Mouse (Mus musculus): ENCODE measurements at regions not wholly inside any gene's neighbourhood (a gene's known extent, or its start where the extent isn't known, plus 50 kb on each side); places are given as distances from the start of the nearest gene placed in this dataset.

DNA sequence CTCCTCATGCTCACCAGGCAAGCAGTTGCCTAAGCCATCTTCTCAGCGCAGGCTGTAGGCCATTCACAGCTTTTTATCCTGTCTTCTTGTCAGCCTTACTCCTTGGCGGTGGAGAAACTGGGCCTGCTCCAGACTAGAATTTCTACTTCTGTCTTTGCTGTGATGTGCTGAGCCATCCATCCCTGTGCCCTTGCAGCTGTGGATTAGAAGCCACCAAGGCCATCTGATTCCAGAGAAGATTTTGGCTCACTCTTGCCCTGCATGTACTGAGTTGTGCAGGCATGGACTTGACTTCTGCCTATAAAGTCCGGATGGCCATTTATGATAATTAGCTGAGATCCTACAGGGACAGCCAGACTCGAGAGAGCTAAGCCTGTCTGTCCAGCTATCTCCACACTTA is 133.4 kb upstream of the Gli2 start:
- DNase-seq: no peak

DNA sequence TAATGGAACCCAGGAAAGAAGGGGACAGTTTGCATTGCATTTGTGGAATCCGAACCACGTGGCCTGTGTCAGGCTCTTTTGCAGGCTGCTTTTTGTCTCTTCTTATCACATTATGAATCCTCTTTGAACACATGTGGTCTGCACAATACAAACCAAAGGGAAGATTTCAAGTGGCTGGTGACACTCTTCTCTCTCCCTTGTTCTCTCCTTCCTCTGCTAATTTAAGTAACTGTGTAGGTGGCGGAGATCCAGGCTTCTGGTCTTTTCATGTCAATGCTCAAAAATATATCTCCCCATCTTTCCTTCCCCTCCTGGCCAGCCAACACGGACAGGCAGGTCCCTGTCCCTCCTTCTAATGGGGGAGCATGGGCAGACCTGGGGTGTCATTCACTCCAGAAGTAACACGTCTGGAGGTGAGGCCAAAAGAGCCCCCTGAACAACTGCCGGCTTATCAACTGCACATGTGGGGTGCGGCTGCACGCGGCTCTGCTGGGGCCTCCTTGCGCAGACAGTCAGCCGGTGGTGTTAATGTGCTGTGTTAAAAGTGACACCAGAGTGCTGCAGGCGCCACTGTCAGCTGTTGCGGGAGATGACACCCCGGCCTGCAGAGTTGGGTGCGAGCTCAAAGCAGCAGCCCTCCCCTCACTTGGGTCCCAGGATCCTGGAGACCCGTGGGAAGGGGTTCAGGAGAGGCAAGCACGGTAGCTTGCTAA is 130.3 kb upstream of the Gli2 start:
- no peak for DNase-seq

- DNase-seq: no peak
Observed at GRCm38 (mm10) chr1:119173030-119173756, 119.8 kb upstream of the Gli2 start.

DNA sequence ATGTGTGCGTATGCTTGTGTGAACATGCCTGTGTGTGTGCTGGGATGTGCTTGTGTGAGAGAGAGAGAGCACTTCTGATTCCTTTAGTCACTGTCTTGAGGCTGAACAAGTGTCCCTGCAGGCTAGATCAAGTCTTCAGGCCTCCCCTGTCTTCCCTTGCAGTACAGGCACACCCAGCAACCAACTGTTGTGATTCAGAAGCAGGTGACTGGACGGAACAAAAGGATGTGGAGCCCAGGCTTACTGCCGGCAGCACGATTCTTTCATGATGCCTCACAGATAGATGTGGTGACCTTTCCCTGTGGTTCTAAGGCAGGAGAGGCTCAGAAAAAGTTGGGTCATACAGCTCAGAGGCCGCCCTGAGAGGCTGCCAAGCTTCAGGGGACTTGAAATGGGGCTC is 114.0 kb upstream of the Gli2 start:
- no peak for DNase-seq

DNA sequence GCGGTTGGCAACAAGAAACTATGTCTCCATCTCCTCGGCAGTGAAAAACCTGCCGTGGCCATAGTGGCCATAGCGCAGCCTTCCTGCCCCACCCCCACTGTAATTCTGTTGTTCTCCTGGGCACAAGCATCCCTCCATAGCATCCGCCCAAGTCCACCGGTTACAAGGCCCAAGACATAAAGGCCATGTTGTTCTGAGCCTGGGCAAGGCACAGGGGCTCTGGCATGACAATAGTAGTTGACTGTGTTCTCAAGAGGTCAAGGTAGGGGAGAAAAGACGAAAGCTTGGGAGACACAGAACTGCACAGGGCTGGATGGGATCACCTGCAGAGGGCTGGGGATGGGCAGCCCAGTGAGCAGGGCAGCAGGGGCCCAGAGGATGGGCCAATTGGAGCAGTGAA is 112.9 kb upstream of the Gli2 start:
- DNase-seq: no peak

GRCm38 (mm10) chr1:119164811-119165210 is 111.4 kb upstream of the Gli2 start:
- no peak for DNase-seq

DNA sequence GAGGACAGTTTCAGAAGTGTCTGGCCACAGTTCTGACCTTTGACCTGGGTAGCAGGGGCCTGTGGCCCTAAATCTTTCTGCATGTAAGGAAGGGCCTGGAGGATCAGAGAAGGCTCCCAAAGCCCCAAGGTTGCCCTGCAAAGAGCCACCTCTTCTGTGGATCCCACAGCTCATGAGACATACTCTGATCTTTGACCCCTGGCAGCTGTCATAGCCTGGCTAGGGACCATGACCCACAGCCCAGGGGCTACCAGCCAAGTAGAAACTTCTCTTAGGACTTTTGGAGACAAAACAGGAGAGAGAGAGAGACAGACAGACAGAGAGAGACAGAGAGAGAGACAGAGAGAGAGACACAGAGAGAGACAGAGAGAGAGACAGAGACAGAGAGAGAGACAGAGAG is 110.4 kb upstream of the Gli2 start:
- no peak for DNase-seq

- no peak for DNase-seq
Observed at GRCm38 (mm10) chr1:119163114-119163740, 109.8 kb upstream of the Gli2 start.

DNA sequence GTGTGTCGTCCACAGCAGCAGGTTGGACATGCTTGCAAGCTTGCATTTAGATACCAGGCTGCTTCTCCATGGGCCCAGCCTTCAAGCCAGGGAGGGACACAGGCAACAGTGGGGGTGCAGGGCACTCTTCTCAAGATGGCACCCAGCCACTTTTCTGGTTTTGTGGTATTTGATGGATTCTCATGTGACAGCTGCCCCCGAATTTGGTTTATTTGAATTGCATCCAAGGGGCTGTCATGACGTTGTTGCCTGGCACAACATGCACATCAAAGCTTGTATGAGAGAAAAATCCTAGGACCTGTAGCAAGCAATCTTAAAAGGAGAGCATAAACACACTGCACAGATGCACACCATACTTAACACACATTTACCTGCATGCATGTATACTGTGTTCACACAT is 108.3 kb upstream of the Gli2 start:
- DNase-seq: no peak

DNA sequence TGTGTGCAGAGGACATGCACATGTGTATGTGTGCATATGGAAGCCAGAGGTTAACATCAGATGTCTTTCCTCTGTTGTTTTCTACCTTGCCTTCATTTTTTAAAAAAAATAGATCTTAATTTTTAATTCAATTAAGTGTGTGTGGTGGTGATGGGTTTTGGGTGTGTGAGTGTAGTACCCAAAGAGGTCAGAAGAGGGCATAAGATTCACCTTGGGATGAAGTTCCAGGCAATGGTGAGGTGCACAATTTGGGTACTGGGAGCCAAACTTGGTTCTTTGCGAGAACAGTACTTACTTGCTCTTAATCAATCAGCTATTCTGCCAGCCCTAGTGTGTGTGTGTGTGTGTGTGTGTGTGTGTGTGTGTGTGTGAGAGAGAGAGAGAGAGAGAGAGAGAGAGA is 106.9 kb upstream of the Gli2 start:
- no peak for DNase-seq

- DNase-seq: no peak
Observed at GRCm38 (mm10) chr1:119157171-119157700, 103.8 kb upstream of the Gli2 start.

DNA sequence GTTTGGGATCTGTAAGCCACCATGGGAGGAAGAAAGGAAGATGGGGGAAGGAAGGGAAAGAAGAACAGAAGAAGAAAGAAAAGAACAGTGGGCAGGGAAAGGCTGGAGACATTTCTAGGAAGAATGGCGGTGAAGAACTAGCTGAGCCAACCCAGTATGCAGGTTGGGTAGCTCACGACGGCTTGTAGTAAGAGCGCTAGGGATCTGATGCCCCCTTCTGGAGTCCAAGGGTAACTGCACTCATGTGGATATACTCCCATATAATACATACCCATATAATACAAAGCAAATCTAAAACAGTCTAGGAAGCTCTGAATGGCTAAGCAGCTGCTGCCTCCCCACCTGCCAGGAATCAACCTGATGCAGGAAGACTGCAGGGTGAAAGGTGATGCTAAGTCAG is 100.2 kb upstream of the Gli2 start:
- DNase-seq: no peak

GRCm38 (mm10) chr1:119152776-119153175 is 99.4 kb upstream of the Gli2 start:
- no peak for DNase-seq

- no peak for DNase-seq
Observed at GRCm38 (mm10) chr1:119147506-119147905, 94.1 kb upstream of the Gli2 start.

DNA sequence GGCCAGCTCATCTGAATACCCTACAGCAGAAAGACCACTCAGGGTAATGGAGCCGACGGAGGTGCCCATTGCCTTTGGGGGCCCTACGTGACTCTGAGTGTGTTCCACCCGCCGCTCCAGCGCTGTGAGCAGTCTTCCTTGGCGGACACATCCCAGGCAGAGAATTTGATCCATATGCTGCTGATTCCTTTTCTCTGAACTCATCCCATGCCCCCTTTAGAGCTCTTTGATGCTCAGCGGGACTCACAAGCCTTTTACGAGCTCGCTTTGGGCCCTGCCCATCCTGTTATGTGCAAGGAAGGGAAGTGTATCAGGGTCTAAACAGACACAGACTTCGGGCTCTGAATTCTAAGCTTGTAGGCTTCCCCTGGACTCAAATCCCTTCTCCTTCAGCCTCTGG is 90.4 kb upstream of the Gli2 start:
- no peak for DNase-seq

DNA sequence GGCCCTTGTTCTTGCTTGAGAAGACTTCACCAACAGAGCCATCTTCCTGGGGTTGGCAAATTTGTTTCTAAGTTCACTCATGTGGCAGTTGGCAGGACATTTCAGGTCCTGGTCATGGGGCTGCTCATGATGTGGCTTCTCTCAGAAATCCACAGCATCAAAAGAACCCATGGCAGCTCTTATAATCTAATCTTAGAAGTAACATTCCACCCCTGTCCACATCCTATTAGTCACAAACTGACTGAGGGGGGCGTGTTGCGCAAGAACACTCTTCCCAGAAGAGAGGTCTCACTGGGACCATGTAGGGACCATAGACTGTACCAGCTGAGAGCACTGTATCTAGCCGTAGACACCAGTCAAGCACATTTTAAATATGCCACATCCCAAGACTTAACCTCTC is 75.6 kb upstream of the Gli2 start:
- no peak for DNase-seq

GRCm38 (mm10) chr1:119125561-119125960 is 72.1 kb upstream of the Gli2 start:
- no peak for DNase-seq

DNA sequence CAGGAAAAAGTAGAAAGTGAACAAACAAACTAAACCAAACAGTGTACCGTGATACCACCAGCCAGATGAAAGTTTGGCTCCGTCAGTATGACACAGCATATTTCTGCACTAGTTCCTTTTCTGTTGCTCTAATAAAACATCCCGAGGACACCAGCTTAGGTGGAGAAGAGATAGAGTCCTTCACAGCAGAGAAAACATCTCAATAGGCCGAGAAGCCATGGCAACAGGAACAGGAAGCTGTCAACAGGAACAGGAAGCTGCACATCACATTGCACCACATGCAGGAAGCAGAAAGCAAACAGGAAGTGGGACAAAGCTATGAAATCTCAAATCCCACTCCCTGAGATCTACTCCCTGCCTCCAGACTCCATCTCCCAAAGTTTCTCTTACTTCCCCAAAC is 71.4 kb upstream of the Gli2 start:
- no peak for DNase-seq

DNA sequence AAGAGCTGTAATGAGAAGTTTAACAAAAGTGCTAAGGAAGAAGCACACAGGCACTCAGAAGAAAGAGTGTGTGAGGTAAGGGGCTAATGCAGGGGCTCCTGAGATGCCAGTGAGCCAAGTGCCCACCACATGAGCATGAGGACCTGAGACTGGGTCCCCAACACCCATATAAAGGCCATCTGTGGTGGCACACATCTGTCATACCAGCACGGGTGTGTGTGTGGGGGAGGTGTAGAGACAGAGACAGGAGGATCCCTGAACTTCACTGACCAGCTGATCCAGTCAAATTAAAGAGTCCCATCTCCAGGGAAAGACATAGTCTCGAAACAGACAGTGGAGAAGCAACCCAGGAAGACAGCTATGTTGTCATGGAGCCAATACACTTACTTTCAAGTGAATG is 70.6 kb upstream of the Gli2 start:
- DNase-seq: no peak

GRCm38 (mm10) chr1:119123402-119123801 is 70.0 kb upstream of the Gli2 start:
- DNase-seq: no peak

GRCm38 (mm10) chr1:119122975-119123374 is 69.6 kb upstream of the Gli2 start:
- DNase-seq: no peak

- DNase-seq: no peak
Observed at GRCm38 (mm10) chr1:119119863-119120569, 66.6 kb upstream of the Gli2 start.

GRCm38 (mm10) chr1:119115106-119115674 is 61.8 kb upstream of the Gli2 start:
- no peak for DNase-seq

Data from cerebellum, adult 11 months (tissue).